Mouse (Mus musculus) cerebellum, adult 2 months (tissue): Measurements from ENCODE around the gene Ecm1.

Experiments
- CTCF ChIP-seq: fragments of 200-500 bp; IDR thresholded peaks from 2 replicates; pipeline ENCODE4 v1.5.1; 2011; ENCODE audit warnings: low read depth, mild to moderate bottlenecking, control low read depth, low read length, moderate library complexity, borderline replicate concordance; ENCODE audit not compliant: insufficient read depth
- POLR2A ChIP-seq: fragments of 200-500 bp; IDR thresholded peaks from 2 replicates; pipeline ENCODE4 v1.6.1; 2011; ENCODE audit warnings: low read length, control low read depth, borderline replicate concordance; ENCODE audit not compliant: insufficient read depth

DNA sequence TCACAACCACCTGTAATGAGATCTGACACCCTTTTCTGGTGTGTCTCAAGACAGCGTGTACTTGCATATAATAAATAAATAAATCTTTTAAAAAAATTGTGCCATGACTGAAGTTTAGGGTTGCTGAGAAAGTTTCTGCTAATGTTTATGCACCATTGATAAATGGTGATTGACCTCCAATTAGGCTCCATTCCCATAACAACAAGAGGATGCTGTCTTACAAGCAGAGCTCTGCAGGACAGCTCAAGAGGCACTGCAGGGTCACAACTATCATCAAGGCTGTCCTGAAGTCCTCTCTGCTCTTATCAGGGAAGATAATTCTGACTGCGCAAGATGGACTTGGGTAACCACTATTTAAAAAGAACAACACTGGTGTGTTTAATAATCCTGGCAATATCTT is 21.2 kb downstream of the Ecm1 start:
- TF ChIP-seq CTCF: no peak
- no peak for TF ChIP-seq POLR2A
